Comparison of ENCODE assay signal across 13 mouse cellular contexts in genomic region chr4:84356468-84357153, GRCm38 (mm10).
DNase-seq lines count a peak whose midpoint lies in the region; ATAC-seq lines count a peak whose summit lies in the region.
"Had no signal": no experiment of that assay in that cellular context is flagged by ENCODE, and none has a peak within 500 bp of the region (broad histone marks: within the 10 kb centered on the region; RNA-seq: fewer than 3 reads in every experiment).

No protein-coding gene starts in this region.

- DNase-seq in heart, embryonic 10.5 days (ENCODE audit: low spot score), result no peak
- no peak for DNase-seq in heart, postnatal 14 days
- DNase-seq in embryo, embryonic 10 days (ENCODE audit: low spot score), result peak; percentile 67
- DNase-seq in midbrain, embryonic 14.5 days, result peak; percentile 54
- no peak for DNase-seq in kidney, postnatal 10 days
- no peak for DNase-seq in right cerebral cortex, adult 18-20 months
- DNase-seq in cerebellum, postnatal 36 days, result no peak
- DNase-seq: cerebellum, adult 8-10 months; gastrocnemius, postnatal 25 days; heart, postnatal 10 days; kidney, adult 18-20 months had no signal

- H3K4me2 ChIP-seq in hindbrain, embryonic 12.5 days (replicated peaks), result no peak overlapping the region
- H3K4me2 ChIP-seq in midbrain, embryonic 14.5 days (ENCODE audit: low read length), result peak overlapping the region; percentile 25; the same call in 1 of the 2 replicates
- H3K4me2 ChIP-seq: lung, embryonic 15.5 days had no signal

- no peaks in the 10 kb centered on the region for H3K36me3 ChIP-seq in heart, embryonic 10.5 days
- H3K36me3 ChIP-seq in hindbrain, embryonic 12.5 days, result no peaks in the 10 kb centered on the region
- no peaks in the 10 kb centered on the region for H3K36me3 ChIP-seq in midbrain, embryonic 14.5 days (ENCODE audit: control insufficient read depth, insufficient read depth, low read length)
- H3K36me3 ChIP-seq: lung, embryonic 15.5 days had no signal

- H3K27me3 ChIP-seq in heart, embryonic 10.5 days (ENCODE audit: insufficient read depth, poor library complexity, severe bottlenecking), result no peaks in the 10 kb centered on the region
- no peaks in the 10 kb centered on the region for H3K27me3 ChIP-seq in hindbrain, embryonic 12.5 days
- no peaks in the 10 kb centered on the region for H3K27me3 ChIP-seq in midbrain, embryonic 14.5 days (ENCODE audit: control insufficient read depth, insufficient read depth, low read length)
- H3K27me3 ChIP-seq: lung, embryonic 15.5 days had no signal

- H3K4me3 ChIP-seq in heart, embryonic 10.5 days, result no peak overlapping the region
- H3K4me3 ChIP-seq in hindbrain, embryonic 12.5 days, result no peak overlapping the region
- no peak overlapping the region for H3K4me3 ChIP-seq in midbrain, embryonic 14.5 days (replicated peaks; ENCODE audit: low read depth, low read length)
- H3K4me3 ChIP-seq: lung, embryonic 15.5 days had no signal

- ATAC-seq in hindbrain, embryonic 12.5 days (ENCODE audit: low FRiP score), result peak; percentile 76
- ATAC-seq in midbrain, embryonic 14.5 days (ENCODE audit: low FRiP score, low TSS enrichment), result peak; percentile 50; the same call in 1 of the 2 replicates

- no peaks in the 10 kb centered on the region for H3K9me3 ChIP-seq in heart, embryonic 10.5 days
- no peaks in the 10 kb centered on the region for H3K9me3 ChIP-seq in hindbrain, embryonic 12.5 days (replicated peaks)
- no peaks in the 10 kb centered on the region for H3K9me3 ChIP-seq in midbrain, embryonic 14.5 days (ENCODE audit: control insufficient read depth, low read length)
- H3K9me3 ChIP-seq: lung, embryonic 15.5 days had no signal

- no peak overlapping the region for H3K9ac ChIP-seq in hindbrain, embryonic 12.5 days
- no peak overlapping the region for H3K9ac ChIP-seq in midbrain, embryonic 14.5 days (replicated peaks; ENCODE audit: low read length)
- H3K9ac ChIP-seq: lung, embryonic 15.5 days had no signal

- intact Hi-C loops in heart, postnatal 14 days (cut with DNase I), result no loop called here

- H3K4me1 ChIP-seq in heart, embryonic 10.5 days, result peaks cover 20% of the 10 kb centered on the region
- H3K4me1 ChIP-seq in hindbrain, embryonic 12.5 days, result peaks cover 16% of the 10 kb centered on the region
- peaks cover 21% of the 10 kb centered on the region for H3K4me1 ChIP-seq in midbrain, embryonic 14.5 days (ENCODE audit: control insufficient read depth, insufficient read depth, low read length)

- peak overlapping the region; percentile 52 for H3K27ac ChIP-seq in heart, embryonic 10.5 days
- H3K27ac ChIP-seq in hindbrain, embryonic 12.5 days, result peak overlapping the region; percentile 73
- peak overlapping the region; percentile 49 for H3K27ac ChIP-seq in midbrain, embryonic 14.5 days (replicated peaks; ENCODE audit: low read depth, low read length)
- H3K27ac ChIP-seq: lung, embryonic 15.5 days had no signal

- 23% methylated on average over 8 of the region's 8 CpGs for WGBS in heart, embryonic 10.5 days
- WGBS in hindbrain, embryonic 12.5 days, result 17% methylated on average over 8 of the region's 8 CpGs
- 15% methylated on average over 8 of the region's 8 CpGs for WGBS in midbrain, embryonic 14.5 days

Comparison
In these comparisons a context has a peak if more than half of its experiments do, and no peak if none do; other contexts are left out.
1. DNase-seq: peak in embryo, embryonic 10 days (single experiment) and midbrain, embryonic 14.5 days (single experiment); none in heart, embryonic 10.5 days (single experiment), heart, postnatal 14 days (0 of 2), kidney, postnatal 10 days (single experiment), right cerebral cortex, adult 18-20 months (single experiment) and cerebellum, postnatal 36 days (0 of 2).
2. Peak in every context shown above with its lines, with median percentiles within 50 percentile points of each other: H3K27ac ChIP-seq.